Mouse (Mus musculus): Measurements from ENCODE around the gene Gm20388.

GRCm38 (mm10) chr8:124184507-124184906, 4273.9 kb downstream of the Gm20388 start:
- TF ChIP-seq CTCF (IDR thresholded peaks at IDR 0.05; ENCODE audit: borderline replicate concordance, insufficient read depth, low read depth, low read length) (no peak), POLR2A (IDR thresholded peaks at IDR 0.05; ENCODE audit: borderline replicate concordance, insufficient read depth, low read length) (no peak)
